Mouse (Mus musculus): ENCODE measurements around the gene Smg6.
"Not testable (repeated sequence)": the region's sequence is repeated elsewhere in the genome, so short reads cannot be mapped to it uniquely, and the experiment has no call there.

Gene Smg6

GRCm38 (mm10) chr11:75169405-75170080 lies 243.9 kb downstream of the Smg6 start, which contains the start of gene Hic1:
Hic1 (minus strand) TSS chr11:75169519.
- no peak for DNase-seq

GRCm38 (mm10) chr11:75170136-75170751 lies 244.6 kb downstream of the Smg6 start:
- DNase-seq: peak; percentile 89 to 96

- no peak for DNase-seq
Observed at GRCm38 (mm10) chr11:75171186-75171865, 245.7 kb downstream of the Smg6 start.

GRCm38 (mm10) chr11:75172151-75173094 lies 246.8 kb downstream of the Smg6 start:
- no peak for DNase-seq

GRCm38 (mm10) chr11:75173095-75173798 lies 247.6 kb downstream of the Smg6 start:
- peak; percentile 66 to 83 for DNase-seq

GRCm38 (mm10) chr11:75173799-75174165 lies 248.2 kb downstream of the Smg6 start:
- DNase-seq: no peak

GRCm38 (mm10) chr11:75174574-75174973 lies 249.0 kb downstream of the Smg6 start:
- DNase-seq: not testable (repeated sequence)

GRCm38 (mm10) chr11:75178011-75178410 lies 252.4 kb downstream of the Smg6 start:
- no peak for DNase-seq

- peak; percentile 88 to 92 for DNase-seq
Observed at GRCm38 (mm10) chr11:75178672-75179208, 253.1 kb downstream of the Smg6 start, which contains the start of gene Ovca2. Ovca2 (minus strand) TSS chr11:75178835.

- no peak for DNase-seq
Observed at GRCm38 (mm10) chr11:75183917-75184570, 258.4 kb downstream of the Smg6 start.

GRCm38 (mm10) chr11:75184573-75184972 lies 258.9 kb downstream of the Smg6 start:
- no peak for DNase-seq

- no peak for DNase-seq
Observed at GRCm38 (mm10) chr11:75184986-75185385, 259.4 kb downstream of the Smg6 start.

GRCm38 (mm10) chr11:75189713-75190370 lies 264.2 kb downstream of the Smg6 start:
- no peak for DNase-seq

GRCm38 (mm10) chr11:75190371-75190724 lies 264.7 kb downstream of the Smg6 start:
- DNase-seq: peak; percentile 86 to 87

- DNase-seq: no peak
Observed at GRCm38 (mm10) chr11:75190905-75191441, 265.4 kb downstream of the Smg6 start, which contains the start of gene Dph1. Dph1 (minus strand) TSS chr11:75191241.

GRCm38 (mm10) chr11:75191841-75192240 lies 266.2 kb downstream of the Smg6 start:
- DNase-seq: no peak

GRCm38 (mm10) chr11:75192336-75193214 lies 267.0 kb downstream of the Smg6 start:
- peak; percentile 82 to 84 for DNase-seq

GRCm38 (mm10) chr11:75193256-75194071 lies 267.8 kb downstream of the Smg6 start, which contains the start of gene Rtn4rl1:
Rtn4rl1 (plus strand) TSS chr11:75193783.
- peak; percentile 73 to 76 for DNase-seq

Measured in kidney, adult 8-10 months (tissue).